Mouse (Mus musculus) heart, adult 2 months (tissue): ENCODE data around the gene Tsfm.

Experiments used
- CTCF ChIP-seq: fragments of 200-600 bp; IDR thresholded peaks from 2 replicates; pipeline ENCODE4 v1.8.1; 2022; ENCODE audit warnings: antibody characterized with exemption, mild to moderate bottlenecking, moderate library complexity
- EP300 ChIP-seq: fragments of 200-500 bp; IDR thresholded peaks from 2 replicates; pipeline ENCODE4 v1.6.1; 2011; ENCODE audit warnings: low read depth, low read length, control low read depth; ENCODE audit not compliant: insufficient read depth
- POLR2A ChIP-seq: fragments of 200-500 bp; IDR thresholded peaks from 2 replicates; pipeline ENCODE4 v1.6.1; 2011; ENCODE audit warnings: mild to moderate bottlenecking, low read depth, low read length, control low read depth; ENCODE audit not compliant: insufficient read depth

DNA sequence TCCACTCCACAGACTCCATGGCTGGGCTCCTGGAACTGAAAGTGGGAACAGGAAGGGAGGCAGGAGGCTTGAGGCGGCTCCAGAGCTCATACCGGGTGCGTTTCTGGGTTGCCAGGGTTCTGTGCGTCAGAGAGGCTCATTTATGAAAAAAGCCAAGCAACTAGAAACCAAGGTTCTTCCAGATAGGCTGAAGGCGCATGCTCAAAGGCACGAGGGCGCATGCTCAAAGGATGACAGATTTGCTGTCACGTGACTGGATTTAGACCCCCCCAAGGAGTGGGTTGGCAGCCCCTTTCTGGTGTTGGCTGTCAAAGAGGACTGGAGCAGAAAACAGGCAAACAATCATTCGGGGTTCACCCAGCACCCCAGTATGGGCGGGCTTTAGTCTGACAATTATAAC, 68.9 kb downstream of the Tsfm start:
- no peak for TF ChIP-seq POLR2A
- no peak for TF ChIP-seq CTCF
- TF ChIP-seq EP300 = no peak
